Mouse (Mus musculus) E14TG2a.4 (cell line): ENCODE data around the gene Bfar.

ENCODE experiments used
- CTCF ChIP-seq: conservative IDR thresholded peaks from 2 replicates; pipeline ENCODE4 v1.5.1; 2014; ENCODE audit warnings: low read length
- POU5F1 ChIP-seq: IDR thresholded peaks from 2 replicates; pipeline ENCODE4 v1.6.1; 2014; ENCODE audit warnings: low read length, borderline replicate concordance

- TF ChIP-seq CTCF (no peak), POU5F1 (no peak)
These were observed 45.3 kb downstream of the Bfar start for GRCm38 (mm10) chr16:13716821-13717553.
